Mouse (Mus musculus) megakaryocyte, adult 5-6 weeks (primary cell): ENCODE measurements around the gene 2810004N23Rik. TPM values are rescaled to one million over a fixed set of nuclear protein-coding genes. Genes with fewer than 3 reads are reported as not detected.

Experiments
- ATAC-seq: 2 replicates; pipeline ENCODE4 v1.8.0; 2016; ENCODE audit warnings: mild to moderate bottlenecking, inconsistent platforms; ENCODE audit not compliant: poor library complexity, severe bottlenecking
- total RNA-seq, 2 experiments: library from RNA; stranded (forward) in 1 of 2; stranded (reverse) in 1 of 2; fragments of 153-499, 151-499 nt in 1 of 2; fragments of 221-1000, 200-1000 nt in 1 of 2; gene quantifications; 2 replicates each; pipeline versions ENCODE4 v1.2.3 to v1.2.4; 2015 to 2017

2810004N23Rik gene
- 11.6 and 13.2 TPM in 2 replicates for total RNA-seq (2015)
- 23.9 and 24.4 TPM in 2 replicates for total RNA-seq (2017)

DNA sequence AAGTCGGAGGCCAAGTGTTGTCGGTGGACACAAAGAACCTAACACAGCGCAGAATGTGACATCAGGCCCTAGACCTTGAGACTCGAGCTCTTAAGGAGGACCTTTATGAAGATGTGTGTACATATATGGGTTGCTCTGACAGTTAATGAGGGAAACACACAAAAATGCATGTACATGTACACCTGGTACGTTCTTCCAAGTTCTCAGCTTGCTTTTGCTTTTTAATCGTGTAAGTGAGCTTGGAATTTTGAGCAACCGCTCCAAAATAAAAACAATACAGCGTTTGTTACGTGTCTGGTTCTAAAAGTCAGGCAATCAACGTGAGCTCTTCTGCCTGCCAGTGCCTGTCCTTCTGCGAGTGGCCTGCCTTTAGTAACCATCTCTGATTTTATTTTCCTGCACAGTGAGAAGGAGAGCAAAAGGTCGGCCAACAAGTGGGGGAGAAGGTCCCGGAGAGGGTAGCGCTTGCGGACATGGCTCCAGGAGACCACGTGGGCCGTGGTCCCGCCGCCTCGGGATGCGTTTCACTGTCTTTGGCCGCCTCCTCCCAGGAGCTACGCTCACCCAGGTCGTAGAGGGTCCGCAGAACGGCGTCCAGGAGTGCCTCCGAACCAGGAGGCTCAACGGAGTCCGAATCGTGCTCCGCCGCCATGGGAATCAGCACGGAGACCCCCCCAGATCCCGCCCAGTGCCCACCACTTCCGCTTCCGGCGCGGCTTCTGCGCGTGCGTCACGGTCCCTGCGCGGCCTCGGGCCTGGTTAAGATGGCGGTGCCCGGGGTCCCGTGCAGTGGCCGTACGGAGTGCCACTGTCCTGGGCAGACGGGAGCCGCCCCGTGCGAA, at the start of gene 2810004N23Rik, which contains the start of gene Gnpat:
Gene 2810004N23Rik, minus strand, starts transcription at position 800 of the 842 bp plus-strand sequence.
Gene Gnpat, plus strand, starts transcription at position 713 of the 842 bp plus-strand sequence.
- peak; percentile 78 for ATAC-seq

DNA sequence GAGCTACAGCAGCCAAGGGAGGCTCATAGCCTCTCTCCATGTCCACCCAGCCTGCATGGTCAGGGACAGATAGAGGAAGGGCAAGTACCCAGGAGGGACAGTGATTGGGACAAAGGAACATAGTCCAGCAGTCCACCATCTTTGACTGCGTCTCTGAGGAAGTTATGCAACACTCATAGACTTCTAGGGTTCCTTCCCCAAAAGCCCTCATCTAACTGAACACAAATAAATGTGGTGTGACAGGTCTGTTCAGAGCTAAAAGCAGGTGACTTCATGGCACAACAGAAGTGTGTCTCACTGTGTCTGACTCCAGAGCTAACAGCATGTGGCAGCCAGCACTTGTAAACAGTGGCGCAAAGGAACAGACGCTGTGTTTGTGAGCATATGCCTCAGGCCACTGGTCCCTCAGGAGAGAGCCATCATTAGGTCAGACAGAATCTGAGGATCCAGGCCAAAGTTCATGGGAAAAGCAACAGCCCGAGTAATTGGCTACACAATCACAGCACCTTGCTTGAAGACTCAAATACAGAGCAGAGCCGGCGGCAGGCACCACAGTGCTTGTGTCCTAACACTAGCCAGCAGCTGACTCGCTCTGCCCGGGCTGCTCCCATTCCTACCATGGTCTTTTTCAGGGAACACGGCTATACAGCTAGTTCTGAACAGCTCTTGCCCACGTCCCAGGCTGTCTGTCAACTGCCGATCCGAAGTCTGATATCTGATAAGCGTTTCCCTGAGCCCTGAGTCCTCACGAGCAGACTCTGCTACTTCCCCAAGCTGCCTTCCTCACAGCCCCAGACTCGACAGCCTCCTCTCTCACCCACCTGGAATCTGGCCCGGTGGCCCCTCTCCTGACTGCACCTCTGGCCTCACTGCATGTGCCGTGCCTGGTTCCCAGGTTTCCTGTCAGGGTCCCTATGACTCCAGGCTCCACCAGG, 49.3 kb upstream of the 2810004N23Rik start:
- peak; percentile 89 for ATAC-seq

DNA sequence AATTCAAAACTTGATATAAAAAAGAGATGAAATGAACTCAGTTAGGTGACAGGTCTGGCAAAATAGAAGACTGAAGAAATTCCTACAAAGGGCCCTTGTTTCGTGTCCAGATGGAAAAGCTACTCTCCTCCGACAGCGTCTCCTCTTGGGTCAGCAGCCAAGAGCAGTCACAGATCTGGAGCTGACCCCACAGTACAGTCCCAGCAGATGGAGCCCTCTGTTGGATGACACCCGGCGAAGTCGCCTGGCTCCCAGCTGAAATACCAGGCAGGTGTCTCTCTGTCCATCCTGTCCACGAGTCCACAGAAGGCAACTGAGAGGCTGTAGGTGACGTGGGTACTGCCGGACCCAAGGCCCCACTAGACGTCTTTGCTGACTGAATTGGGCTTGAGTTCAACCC, 47.4 kb upstream of the 2810004N23Rik start:
- ATAC-seq, result no peak

DNA sequence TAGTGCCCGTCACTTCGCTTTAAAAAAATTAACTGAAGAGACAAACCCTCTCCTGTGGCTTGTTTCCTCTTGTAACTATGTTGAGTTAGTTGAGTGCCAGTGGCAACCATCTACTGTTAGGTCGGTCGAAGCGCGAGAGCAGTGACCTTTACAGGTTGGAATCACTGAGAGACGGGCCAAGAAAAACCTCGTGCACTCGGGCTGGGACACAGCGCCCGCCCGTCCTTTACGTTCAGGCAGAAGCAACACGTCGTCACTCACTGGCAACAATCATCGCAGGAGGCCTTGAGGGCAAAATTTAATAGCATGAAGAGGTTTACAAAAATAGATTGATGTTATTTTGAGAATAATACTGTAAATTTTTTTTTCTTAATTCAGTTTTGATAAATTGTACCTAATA, 47.0 kb upstream of the 2810004N23Rik start:
- ATAC-seq, result no peak

DNA sequence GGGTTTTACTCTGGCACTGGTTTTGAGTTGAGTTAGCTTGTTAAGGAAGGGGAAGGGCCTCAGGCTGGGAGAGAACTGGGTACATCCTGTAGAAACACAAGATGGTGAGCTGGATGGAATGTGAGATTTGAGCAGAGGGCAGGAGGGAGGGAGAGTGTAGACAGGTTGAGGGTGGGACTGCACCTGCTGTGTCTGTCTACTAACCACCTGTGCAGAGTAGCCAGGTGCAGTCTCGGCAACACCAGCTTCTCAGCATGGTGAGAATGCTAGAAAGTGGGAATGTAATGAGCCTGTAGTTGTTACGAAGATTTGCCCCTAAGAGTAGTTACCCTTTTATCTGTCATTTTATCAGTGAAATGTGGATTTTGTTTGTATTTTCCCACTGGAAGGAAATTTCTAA, 42.6 kb upstream of the 2810004N23Rik start:
- ATAC-seq, result no peak

DNA sequence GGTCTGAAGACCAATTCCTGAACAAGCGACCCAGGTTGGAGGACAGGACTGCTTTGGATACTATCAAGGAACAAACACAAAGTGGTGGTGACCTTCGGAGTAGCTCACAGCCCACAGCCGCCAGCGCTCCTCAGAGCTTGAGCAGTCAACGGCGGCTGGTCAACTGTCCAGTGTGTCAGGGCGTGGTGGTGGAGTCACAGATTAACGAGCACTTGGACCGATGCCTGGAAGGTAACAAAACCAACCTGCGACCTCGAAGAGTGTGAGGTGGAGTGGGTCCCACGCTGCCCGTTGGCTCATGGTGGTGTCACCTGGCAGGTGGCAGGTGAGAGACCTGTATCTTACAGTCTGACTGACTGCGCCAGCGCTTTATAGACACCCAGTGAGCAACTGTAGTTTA, 40.3 kb upstream of the 2810004N23Rik start:
- ATAC-seq, result no peak

DNA sequence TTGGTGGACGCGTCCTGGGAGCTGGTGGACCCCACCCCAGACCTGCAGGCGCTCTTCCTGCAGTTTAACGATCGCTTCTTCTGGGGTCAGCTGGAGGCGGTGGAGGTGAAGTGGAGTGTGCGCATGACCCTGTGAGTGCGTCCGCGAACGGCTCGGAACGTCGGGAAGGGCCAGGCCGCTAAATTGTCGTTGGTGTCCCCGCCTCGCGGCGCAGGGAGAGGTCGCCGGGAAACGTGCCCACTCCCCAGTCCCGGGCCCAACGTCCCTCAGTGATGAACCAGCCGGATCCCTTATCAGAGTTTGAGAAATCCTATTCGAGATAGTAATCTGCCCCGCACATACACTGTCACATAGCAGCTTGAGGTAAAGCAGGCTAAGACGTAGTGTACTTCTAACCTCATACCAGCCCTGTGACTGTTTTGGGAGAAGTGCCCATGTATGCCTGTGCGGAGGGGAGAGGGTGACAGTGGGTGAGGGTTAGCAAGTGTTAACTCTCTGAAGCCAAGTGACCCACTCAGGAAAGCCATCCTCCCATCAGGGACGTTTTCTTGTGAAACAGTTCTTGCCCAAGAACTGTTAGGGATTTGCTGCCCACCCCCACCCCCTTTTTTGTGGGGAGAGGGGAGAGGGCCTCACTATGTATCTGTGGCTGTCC, 35.5 kb upstream of the 2810004N23Rik start:
- no peak for ATAC-seq

DNA sequence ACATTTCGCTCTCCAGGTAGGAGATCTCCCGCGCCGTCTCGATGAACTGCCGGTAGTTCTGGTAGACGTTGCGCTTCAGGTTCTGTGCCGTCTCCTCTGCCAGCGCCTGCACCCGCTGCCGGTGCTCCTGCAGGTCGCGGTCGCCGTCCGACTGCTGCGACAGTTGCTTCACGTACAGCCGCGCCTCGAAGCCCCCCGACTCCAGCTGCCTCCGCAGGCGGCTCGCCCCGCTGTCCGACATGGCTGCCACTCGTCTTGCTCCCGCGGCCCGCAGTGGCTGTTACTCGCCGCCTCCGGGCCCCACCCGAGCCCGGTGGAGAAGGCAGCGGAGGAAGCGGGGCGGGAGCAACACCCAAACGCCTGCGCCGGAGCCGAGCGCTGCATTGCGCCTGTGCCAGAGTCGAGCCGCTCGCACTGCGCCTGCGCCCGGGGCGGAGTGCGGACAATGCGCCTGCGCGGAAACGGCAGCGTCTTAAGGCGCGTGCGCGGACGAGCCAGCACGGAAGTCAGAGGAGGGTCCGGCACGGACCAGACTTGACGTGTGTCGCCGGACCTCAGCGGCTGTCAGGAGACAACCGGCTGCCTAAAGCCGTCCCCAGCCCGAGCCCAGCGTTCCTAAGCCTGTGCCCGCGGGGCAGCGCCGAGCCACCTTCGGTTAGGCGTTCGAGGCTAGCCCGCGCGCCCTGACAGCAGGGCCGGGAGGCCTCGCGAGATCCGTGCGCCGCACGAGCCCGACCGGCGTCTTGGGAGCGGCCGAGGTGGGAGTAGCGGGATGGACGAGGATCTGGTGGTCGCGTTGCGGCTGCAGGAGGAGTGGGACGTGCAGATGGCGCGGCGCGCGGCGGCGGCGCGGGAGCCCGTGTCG, 34.7 kb upstream of the 2810004N23Rik start, which contains the start of the genes Exoc8 and Sprtn:
Gene Exoc8, minus strand, starts transcription at position 320 of the 865 bp plus-strand sequence.
Gene Sprtn, plus strand, starts transcription at position 501 of the 865 bp plus-strand sequence.
- peak; percentile 86 for ATAC-seq

DNA sequence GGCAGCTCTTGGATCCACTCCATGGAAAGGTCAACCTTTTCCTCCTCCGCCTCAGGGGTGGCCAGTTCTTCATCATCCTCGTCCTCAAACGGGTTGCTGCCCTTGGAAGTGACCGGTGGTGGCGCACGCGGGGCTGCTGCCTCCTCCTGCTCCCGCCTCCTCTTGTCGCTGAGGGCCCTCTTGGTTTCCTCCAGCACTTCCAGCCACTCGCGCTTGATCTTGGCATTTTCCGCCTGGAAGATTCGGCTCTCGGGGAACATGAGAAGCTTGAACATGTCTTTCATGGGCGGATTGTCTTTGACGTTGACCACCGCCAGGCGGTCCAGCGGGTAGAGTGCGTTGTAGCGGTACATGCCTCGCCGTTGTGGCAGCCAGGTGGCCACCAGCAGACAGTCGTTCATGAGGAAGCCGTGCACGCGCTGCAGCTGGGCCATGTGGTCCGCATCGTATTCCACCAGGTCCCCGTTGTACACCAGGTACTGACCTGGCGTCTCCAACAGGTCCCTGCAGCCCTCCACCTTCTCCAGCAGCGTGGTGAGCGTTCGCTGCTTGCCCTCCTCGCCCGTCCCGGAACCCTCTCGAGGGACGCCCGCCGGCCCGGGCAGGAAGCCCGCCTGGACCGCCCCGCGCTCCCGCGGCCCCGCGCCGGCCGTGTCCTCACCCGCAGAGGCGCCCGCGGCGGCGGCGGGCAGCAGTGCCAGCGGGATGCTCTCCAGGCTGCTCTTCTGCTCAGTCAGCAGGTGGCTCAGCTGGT, 33.9 kb upstream of the 2810004N23Rik start:
- ATAC-seq, result peak; percentile 68

DNA sequence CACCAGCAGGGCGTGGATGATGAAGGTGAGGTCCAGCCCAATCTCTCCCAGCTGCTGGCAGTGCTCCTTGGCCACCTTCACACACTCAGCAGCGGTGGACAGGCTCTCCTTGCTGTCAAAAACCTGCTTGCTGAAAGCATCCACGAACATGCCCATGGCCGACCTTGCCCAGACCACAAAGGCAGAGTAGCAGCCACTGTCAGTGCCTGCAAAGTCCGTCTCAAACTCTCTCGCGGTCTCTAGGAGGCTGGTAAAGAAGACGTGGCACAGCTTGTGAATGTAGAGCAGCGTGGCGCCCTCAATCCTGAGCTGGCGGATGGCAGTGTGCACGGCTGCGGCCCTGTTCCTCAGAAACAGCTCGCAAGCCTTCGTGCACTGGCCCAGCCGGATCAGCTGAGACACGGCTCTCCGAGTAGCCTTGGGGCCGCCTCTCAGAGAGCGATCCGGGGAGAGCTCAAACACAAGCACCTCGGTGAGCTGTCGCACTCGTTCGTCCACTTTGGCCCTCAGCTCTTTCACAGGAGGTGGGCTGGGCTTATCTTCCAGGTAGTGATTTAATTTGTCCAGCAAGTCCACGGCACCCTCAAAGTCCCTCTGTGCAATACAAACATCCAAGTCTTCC, 33.2 kb upstream of the 2810004N23Rik start:
- no peak for ATAC-seq

DNA sequence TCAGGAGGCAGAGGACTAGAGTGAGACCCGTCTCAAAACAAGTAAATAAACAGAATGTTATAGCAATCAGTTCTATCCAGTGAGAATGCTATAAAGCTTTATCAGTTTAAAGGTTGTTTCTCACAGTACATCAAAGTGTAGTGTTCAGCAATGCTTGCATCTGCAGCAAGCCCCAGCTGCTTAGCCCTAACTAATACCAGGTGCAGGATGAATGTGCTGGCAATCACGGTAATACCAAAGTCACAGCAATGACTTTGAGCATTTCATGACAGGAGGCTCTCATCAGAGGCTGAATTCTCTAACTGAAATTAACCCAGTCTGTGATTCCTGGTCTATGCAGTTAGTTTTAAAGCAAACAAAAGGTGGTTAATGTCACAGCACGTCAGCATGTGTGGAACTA, 29.7 kb upstream of the 2810004N23Rik start:
- ATAC-seq, result no peak

DNA sequence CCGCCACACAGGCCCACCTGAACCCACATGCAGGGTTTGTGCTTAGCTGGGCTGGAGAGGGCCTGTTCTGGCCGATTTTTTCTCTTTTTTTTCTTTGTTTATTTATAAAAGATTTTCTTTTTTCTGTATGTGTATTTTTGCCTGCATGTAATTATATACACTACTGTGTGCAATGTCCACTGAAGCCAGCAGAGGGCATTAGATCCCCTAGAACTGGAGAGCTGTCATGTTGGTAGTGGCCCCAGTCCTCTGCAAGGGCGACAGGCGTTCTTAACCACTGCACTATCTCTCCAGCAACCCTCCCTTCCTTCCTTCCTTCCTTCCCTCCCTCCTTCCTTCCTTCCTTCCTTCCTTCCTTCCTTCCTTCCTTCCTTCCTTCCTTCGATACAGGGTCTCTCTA, 25.5 kb upstream of the 2810004N23Rik start:
- ATAC-seq, result no peak

DNA sequence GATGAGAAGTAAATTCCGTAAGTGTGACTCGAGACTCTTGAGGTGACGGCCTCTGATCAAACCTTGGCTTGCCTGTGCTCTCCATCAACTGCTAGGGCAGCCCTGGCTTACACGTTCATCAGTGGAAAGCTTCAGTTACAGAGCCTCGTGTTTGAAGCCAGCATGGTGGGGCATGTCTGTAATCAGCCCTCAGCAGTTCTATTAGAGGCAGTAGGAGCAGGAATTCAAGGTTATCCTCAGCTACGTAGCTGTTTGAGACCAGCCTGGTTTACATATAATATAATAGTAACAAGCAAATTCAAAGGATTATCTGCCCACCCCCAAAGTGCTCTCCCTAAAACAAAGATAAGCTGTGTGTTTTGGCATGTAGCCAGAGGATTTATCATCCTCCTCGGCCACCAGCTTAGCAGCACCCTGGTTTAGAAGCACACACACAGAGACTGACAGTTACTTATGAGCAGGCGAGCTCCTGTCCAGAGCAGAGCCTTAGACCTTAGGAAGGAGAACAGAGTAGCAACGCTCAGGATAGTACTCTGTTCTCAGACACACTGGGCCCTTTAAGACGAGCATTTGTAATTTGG, 16.1 kb upstream of the 2810004N23Rik start:
- no peak for ATAC-seq

DNA sequence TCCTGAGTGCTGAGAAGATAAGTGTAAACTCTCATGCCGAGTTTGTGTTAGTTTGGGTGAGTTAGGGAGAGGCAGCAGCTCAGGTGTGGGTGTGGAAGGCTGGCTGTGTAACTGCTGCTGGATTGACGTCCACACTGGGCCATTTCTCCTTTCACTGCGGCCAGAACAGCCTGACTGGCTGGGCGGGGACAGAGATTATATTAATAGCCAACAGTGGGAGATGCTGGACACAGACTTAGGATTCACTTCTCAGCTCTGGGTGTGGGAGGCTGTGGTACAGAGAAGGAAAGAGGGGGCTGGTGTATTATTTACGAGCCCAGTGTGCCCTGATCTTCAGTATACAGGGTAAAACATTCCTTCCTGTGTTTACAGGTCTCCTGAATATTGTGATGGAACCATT, 15.2 kb upstream of the 2810004N23Rik start:
- no peak for ATAC-seq

DNA sequence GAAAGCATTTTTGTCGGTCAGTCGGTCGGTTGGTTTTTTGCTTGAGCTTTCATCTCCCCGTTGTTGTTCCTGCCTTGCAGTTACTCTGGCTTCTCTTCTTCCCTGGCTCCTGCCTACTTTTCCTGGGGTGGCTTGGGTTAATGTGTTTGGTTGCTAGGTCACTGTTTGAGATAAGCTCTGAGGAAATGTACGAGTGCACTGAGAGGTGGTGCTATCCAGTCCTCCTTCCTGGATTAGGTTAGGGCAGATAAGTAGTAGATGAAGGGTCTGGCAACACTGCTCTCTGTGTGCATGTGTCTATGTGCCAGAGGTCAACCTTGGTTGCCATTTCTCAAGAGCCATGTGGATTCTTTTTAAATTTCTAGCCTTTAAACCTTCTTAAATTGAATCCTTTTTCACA, 9.8 kb upstream of the 2810004N23Rik start:
- no peak for ATAC-seq

DNA sequence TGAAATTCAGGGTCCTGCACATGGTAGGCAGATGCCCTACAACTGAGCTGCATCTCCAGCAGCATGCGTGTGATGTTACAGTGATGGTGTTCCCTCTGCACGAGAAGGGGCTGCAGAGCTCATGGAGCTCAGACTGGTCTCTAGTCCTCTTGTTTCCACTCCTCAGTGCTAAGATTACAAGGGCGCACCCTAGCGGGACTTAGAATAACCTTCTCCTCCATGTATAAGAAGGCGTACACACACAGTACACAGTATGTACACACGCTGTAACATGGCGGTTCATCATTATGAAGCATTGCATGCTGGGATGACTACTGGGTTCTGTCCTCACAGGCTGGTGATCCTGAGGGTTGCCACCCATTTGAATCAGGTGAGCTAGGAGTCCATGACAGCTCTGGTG, 9.2 kb upstream of the 2810004N23Rik start:
- ATAC-seq, result no peak

DNA sequence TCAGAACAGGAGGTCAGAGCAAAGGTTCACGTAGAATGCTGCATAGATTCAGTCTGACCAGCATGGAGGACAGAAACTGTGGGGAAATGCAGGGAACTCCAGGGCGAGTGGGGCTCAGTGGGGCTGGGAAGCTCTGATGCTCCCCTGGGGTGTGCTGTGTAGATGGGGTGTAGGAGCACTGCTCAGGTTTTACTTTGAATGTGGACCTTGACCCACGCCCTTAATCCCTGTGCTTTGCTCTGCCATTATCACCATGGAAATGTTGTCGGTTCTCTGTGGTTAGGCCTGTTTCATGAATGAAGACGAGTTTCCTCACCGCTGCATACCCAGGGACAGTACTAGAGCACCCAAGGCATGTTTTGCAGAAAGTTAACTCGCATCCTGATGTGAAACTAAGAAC, 8.6 kb upstream of the 2810004N23Rik start:
- ATAC-seq, result no peak

DNA sequence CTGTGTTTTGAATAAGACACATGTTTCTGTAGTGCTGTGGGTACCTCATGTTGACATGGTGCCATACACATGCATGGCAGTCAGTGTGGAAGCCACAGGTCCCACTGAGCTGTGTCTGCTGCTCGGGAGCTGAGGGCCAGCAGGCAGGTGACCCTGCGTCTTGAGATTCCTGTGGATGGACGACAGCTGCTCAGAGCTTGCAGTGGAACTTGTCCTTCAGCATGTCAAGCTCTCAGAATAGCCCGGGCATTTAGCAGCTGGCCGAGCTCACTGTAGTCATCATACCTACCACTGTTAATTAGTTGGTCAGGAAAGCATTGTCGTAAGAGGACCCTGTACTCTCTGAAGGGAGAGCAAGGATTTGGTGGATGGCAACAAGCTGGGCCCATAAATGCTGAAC, 6.8 kb upstream of the 2810004N23Rik start:
- ATAC-seq, result no peak
